Mouse (Mus musculus) urinary bladder, postnatal 14 days (tissue): ENCODE results near the gene Tfap2d.
A peak's percentile ranks its signal among the peaks of the same experiment; 100 is the strongest.

ENCODE experiments used
- DNase-seq: peaks from one replicate; pipeline ENCODE4 v3.0.0; 2021; ENCODE audit warnings: low spot score

Gene Tfap2d

DNA sequence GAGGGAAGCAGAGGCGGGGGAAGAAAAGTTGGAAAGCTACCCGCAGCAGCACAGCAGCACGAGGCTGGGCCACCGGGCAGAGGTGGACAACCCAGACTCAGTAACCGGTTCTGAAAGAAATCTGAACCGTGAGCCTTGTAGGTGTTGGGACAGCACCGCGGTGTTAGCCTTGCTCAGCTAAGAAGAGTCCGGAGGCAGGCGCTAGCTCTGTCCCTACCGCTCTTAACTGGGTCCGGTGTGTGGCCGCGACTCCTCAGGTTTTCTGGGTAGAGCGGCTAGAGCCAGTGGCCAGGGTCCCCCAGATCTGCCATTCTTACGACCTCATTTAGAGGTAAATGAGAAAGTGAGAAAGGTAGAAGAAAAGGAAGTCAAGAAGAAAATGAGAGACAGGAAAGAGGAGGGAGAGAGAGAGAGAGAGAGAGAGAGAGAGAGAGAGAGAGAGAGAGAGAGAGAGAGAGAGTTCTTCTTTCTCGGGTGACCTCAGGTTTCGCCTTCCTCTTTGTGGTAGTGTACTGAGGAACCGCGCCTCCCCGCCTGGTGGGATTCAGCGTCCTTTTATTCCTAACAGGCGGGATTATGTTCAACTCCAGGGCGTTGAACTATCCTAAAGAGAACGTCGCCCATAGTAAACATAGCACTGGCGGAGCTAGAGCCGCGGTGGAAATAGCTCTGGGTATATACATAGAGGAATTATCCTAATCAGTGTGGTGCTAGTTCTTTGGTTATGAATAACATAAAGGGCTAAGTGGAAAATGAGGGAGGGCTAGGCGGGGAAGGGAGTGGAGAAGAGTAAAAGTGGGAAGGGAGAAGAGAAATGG, 107.6 kb downstream of the Tfap2d start:
- no peak for DNase-seq

DNA sequence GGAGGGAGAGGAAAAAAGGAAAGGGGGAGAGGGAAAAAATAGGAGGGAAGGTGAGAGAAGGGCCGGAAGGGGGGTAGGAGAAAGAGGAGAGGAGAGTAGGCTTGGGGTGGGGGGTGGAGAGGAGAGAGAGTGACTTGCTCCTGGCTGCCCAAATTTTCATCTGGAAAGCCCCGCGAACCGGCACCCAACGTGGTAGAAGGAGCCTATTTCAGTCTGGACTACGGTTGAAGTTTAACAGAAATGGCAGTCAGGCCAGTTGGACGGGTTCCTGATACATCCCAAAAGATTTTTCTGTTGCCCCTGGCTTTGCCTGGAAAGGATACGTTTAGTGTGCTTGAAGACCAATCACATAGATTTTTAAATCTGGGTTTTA, 108.2 kb downstream of the Tfap2d start:
- peak; percentile 18 for DNase-seq

GRCm38 (mm10) chr1:19211546-19212154, 108.8 kb downstream of the Tfap2d start:
- DNase-seq = no peak

DNA sequence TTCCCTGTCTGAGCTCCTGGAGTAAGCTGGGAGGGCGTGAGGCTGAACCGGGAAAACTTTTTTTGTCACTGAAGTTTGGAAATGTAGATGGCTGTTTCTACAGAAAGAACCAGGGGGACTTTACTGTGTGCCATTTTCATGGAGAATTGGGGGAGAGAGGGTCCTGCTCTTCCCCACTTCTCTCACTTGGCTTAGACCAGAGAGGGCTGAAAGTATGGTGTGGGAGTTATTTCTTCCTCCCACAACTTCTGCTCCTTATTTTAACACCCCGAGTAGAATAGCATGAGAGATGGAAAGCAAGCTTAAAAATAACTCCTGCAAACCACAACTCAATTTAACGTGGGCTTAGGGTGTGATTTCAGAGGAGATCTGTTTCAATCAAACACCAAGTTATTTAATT, 109.9 kb downstream of the Tfap2d start:
- DNase-seq = no peak

DNA sequence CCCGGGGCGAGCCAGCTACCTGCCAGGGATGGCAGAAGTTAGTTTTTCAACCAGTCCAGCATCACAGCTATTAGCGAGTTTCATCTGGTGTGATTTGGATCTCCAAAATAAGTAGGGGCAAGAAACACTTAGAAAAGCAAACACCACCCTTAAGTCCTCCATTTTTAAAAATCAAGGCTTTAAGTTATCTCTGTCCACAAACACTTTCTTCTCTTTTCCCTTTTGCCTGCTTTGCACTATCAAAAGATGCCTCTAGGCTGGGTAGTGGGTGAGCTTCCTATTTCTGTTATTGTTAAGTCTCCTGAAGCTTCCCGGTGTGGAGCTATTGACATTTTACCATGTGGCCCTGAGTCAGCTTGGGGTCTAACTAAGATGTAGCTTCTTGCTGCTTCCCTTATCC, 110.3 kb downstream of the Tfap2d start:
- no peak for DNase-seq

- DNase-seq = no peak
Observed at GRCm38 (mm10) chr1:19213851-19214395, 111.1 kb downstream of the Tfap2d start.
